Mouse (Mus musculus): ENCODE results near the gene Snapc4. TPM values are rescaled to one million over a fixed set of nuclear protein-coding genes. Genes with fewer than 3 reads are reported as not detected.
A peak's percentile ranks its signal among the peaks of the same experiment; 100 is the strongest.

Gene Snapc4
- polyA plus RNA-seq, 1 experiment from 2014 or later: 18.9 TPM

DNA sequence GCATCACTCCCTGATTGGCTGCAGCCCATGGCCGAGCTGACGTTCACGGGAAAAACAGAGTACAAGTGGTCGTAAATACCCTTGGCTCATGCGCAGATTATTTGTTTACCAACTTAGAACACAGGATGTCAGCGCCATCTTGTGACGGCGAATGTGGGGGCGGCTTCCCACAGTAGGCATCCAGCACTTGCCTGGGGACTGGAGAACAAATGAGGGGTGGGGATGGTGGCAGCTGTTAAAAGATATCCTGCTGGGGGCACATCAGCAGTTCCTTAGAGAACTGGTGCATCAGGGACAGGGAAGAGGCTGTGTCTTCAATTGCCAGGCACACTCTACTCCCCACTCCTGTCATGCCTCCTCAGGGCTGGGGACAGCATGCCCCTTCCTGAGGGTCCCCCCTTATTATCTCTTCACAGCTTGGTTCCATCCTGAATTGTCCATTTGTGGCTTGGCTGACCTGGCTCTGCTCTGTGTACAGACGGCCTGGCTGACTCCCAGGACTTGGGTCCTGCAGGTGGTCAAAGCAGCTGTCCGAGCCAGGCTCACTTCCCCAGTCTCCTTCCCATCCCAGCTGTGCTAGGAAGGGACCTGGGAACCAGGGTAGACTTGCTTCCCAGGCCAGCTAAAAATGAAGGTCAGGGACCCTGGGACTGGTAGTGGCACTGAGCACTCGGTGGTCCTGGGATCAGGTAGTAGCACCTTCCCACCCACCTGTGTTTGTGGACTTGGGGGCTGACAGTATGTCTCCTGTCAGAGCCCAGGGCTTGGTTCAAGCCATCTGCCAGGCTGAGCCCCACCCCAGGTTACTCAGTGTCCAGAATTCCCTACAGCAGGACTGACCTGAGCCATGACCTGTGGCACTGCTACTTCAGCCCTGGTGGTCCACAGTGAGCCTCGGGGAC lies 41.9 kb downstream of the Snapc4 start:
- H3K36me3 ChIP-seq: peaks cover 31% of the 10 kb centered on the region
- H3K27me3 ChIP-seq (replicated peaks): no peaks in the 10 kb centered on the region
- H3K4me1 ChIP-seq: peaks cover 53% of the 10 kb centered on the region
- H3K9me3 ChIP-seq: no peaks in the 10 kb centered on the region
- peak overlapping the region; percentile 54 for H3K9ac ChIP-seq
- WGBS: 76% methylated on average over 9 of the region's 13 CpGs
- H3K27ac ChIP-seq (replicated peaks): peak overlapping the region; percentile 33
- H3K4me2 ChIP-seq: no peak overlapping the region
- peak; percentile 29; the same call in 1 of the 2 replicates for ATAC-seq (ENCODE audit: extremely low read depth, insufficient number of reproducible peaks, low FRiP score, low TSS enrichment)
- no peak overlapping the region for H3K4me3 ChIP-seq

DNA sequence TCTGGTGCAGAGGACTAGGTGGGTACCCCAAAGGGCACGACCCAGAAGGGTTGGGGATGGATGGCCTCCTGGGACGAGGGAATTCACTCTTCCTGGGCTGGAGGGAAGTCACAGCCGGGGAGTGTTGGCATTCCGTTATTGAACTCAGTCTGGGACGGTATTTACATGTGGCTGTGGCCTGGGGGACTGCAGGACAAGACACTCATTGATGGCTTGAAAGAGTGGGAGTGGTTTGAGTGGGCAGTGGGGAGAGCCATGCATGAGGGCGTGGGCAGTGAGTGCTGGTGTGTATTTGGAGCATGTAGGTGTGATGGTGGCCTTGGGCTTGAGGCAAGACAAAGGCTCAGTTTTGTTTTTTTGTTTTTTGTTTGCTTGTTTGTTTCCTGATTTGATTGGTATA lies 49.8 kb downstream of the Snapc4 start:
- peaks cover 54% of the 10 kb centered on the region for H3K36me3 ChIP-seq
- peak overlapping the region; percentile 13; the same call in 1 of the 2 replicates for H3K4me2 ChIP-seq
- no peak for ATAC-seq (ENCODE audit: extremely low read depth, insufficient number of reproducible peaks, low FRiP score, low TSS enrichment)
- H3K4me3 ChIP-seq: no peak overlapping the region
- H3K4me1 ChIP-seq: peaks cover 23% of the 10 kb centered on the region
- peak overlapping the region; percentile 52 for H3K9ac ChIP-seq
- no peaks in the 10 kb centered on the region for H3K27me3 ChIP-seq (replicated peaks)
- no peaks in the 10 kb centered on the region for H3K9me3 ChIP-seq
- H3K27ac ChIP-seq (replicated peaks): peak overlapping the region; percentile 48; the same call in 1 of the 2 replicates
- WGBS: 69% methylated on average over 6 of the region's 6 CpGs

DNA sequence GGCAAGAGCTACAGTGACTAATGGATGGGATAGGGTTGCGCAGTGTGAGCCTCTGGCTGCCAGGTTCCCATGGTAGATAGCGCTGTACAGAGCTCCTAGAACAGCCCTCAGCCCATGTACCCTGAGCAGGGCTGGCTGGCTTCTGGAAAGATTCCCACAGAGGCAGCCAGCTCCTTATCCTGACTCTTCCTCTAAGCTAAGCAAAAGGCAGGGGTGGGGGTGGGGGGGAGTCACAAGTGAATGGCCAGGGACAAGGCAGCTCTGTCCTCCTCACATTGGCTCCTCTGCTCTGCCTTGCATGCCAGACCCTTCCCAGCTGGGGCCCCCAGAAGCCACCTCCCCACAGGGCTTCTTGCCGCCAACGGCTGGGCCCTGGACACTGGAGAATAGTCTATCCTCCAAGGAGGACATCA lies 50.4 kb downstream of the Snapc4 start:
- no peak overlapping the region for H3K4me3 ChIP-seq
- no peaks in the 10 kb centered on the region for H3K9me3 ChIP-seq
- peaks cover 60% of the 10 kb centered on the region for H3K36me3 ChIP-seq
- H3K9ac ChIP-seq: peak overlapping the region; percentile 52
- peaks cover 30% of the 10 kb centered on the region for H3K4me1 ChIP-seq
- peak overlapping the region; percentile 68 for H3K27ac ChIP-seq (replicated peaks)
- ATAC-seq (ENCODE audit: extremely low read depth, insufficient number of reproducible peaks, low FRiP score, low TSS enrichment): no peak
- 82% methylated on average over 4 of the region's 4 CpGs for WGBS
- no peaks in the 10 kb centered on the region for H3K27me3 ChIP-seq (replicated peaks)
- peak overlapping the region; percentile 13 for H3K4me2 ChIP-seq

- 41% methylated on average over 8 of the region's 8 CpGs for WGBS
- no peak overlapping the region for H3K9ac ChIP-seq
- H3K9me3 ChIP-seq: no peaks in the 10 kb centered on the region
- H3K36me3 ChIP-seq: peaks cover 67% of the 10 kb centered on the region
- H3K4me3 ChIP-seq: no peak overlapping the region
- no peak overlapping the region for H3K4me2 ChIP-seq
- H3K27ac ChIP-seq (replicated peaks): peak overlapping the region; percentile 68
- peaks cover 36% of the 10 kb centered on the region for H3K4me1 ChIP-seq
- no peaks in the 10 kb centered on the region for H3K27me3 ChIP-seq (replicated peaks)
- peak; percentile 44; the same call in 1 of the 2 replicates for ATAC-seq (ENCODE audit: extremely low read depth, insufficient number of reproducible peaks, low FRiP score, low TSS enrichment)
Measured at GRCm38 (mm10) chr2:26329402-26329801, 51.1 kb downstream of the Snapc4 start.

DNA sequence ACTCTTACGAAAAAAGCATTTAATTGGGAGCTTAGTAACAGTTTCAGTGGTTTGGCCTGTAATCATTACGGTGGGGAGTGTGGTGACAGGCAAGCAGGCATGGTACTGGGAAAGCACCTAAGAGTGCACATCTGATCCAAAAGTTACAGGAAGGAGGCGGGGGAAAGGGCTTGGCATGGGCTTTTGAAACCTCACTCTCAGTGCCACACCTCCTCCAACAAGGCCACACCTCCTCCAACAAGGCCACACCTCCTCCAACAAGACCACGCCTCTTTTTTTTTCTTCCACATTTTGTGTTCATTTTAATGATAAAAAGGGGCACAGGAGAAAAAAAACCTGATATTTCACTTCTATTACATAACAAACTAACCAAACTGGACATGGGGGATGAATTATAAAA lies 52.6 kb downstream of the Snapc4 start:
- H3K4me1 ChIP-seq: peaks cover 44% of the 10 kb centered on the region
- no peaks in the 10 kb centered on the region for H3K9me3 ChIP-seq
- no peak overlapping the region for H3K9ac ChIP-seq
- no peak for ATAC-seq (ENCODE audit: extremely low read depth, insufficient number of reproducible peaks, low FRiP score, low TSS enrichment)
- H3K36me3 ChIP-seq: peaks cover 82% of the 10 kb centered on the region
- H3K4me2 ChIP-seq: no peak overlapping the region
- WGBS: 86% methylated on average over 4 of the region's 4 CpGs
- no peak overlapping the region for H3K4me3 ChIP-seq
- H3K27me3 ChIP-seq (replicated peaks): no peaks in the 10 kb centered on the region
- H3K27ac ChIP-seq (replicated peaks): no peak overlapping the region

- Histone ChIP-seq H3K9me3 (no peaks in the 10 kb centered on the region), H3K36me3 (peaks cover 73% of the 10 kb centered on the region), H3K27ac (replicated peaks) (peak overlapping the region; percentile 56), H3K4me3 (no peak overlapping the region), H3K4me2 (no peak overlapping the region), H3K4me1 (peaks cover 61% of the 10 kb centered on the region), H3K27me3 (replicated peaks) (no peaks in the 10 kb centered on the region), H3K9ac (peak overlapping the region; percentile 33; the same call in 1 of the 2 replicates)
- 55% methylated on average over 15 of the region's 15 CpGs for WGBS
- peak; percentile 51; the same call in 1 of the 2 replicates for ATAC-seq (ENCODE audit: extremely low read depth, insufficient number of reproducible peaks, low FRiP score, low TSS enrichment)
Measured at GRCm38 (mm10) chr2:26325386-26326181, 54.9 kb downstream of the Snapc4 start.

DNA sequence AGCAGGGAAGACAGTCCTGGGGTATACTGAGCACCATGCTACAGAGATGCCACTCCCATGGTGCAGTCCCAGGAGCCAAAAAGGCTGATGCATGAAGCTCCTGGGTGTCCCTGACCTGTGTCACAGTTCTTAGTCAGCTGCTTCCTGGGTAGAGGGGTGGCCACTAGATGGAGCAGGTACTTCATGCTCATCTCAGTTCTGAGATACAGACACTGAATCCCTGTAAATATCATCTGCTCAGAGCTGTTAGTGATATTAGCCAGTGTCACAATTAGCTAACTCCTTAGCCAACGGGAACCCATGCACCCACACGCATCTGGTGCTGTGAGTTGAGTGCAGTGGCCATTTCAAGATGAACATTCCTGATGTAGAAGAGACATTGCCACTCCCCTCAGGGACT lies 55.5 kb downstream of the Snapc4 start:
- no peaks in the 10 kb centered on the region for H3K27me3 ChIP-seq (replicated peaks)
- no peak overlapping the region for H3K4me3 ChIP-seq
- no peaks in the 10 kb centered on the region for H3K9me3 ChIP-seq
- no peak for ATAC-seq (ENCODE audit: extremely low read depth, insufficient number of reproducible peaks, low FRiP score, low TSS enrichment)
- H3K36me3 ChIP-seq: peaks cover 70% of the 10 kb centered on the region
- peak overlapping the region; percentile 56 for H3K27ac ChIP-seq (replicated peaks)
- H3K4me2 ChIP-seq: no peak overlapping the region
- peak overlapping the region; percentile 33; the same call in 1 of the 2 replicates for H3K9ac ChIP-seq
- H3K4me1 ChIP-seq: peaks cover 61% of the 10 kb centered on the region
- 44% methylated on average over 2 of the region's 2 CpGs for WGBS

- Histone ChIP-seq H3K36me3 (peaks cover 64% of the 10 kb centered on the region), H3K4me2 (no peak overlapping the region), H3K27me3 (replicated peaks) (no peaks in the 10 kb centered on the region), H3K27ac (replicated peaks) (peak overlapping the region; percentile 42), H3K4me3 (no peak overlapping the region), H3K9me3 (no peaks in the 10 kb centered on the region), H3K9ac (peak overlapping the region; percentile 24; the same call in 1 of the 2 replicates), H3K4me1 (peaks cover 57% of the 10 kb centered on the region)
- WGBS: 73% methylated on average over 13 of the region's 13 CpGs
- ATAC-seq (ENCODE audit: extremely low read depth, insufficient number of reproducible peaks, low FRiP score, low TSS enrichment): no peak
Measured at GRCm38 (mm10) chr2:26323589-26324325, 56.7 kb downstream of the Snapc4 start.

GRCm38 (mm10) chr2:26320245-26321185 lies 59.9 kb downstream of the Snapc4 start:
- no peaks in the 10 kb centered on the region for H3K27me3 ChIP-seq (replicated peaks)
- 0 out of 2 replicates have a peak overlapping the region, but pooled peaks have one; percentile 28 for H3K9ac ChIP-seq
- 70% methylated on average over 14 of the region's 14 CpGs for WGBS
- ATAC-seq (ENCODE audit: extremely low read depth, insufficient number of reproducible peaks, low FRiP score, low TSS enrichment): no peak
- no peak overlapping the region for H3K4me3 ChIP-seq
- H3K4me1 ChIP-seq: peaks cover 79% of the 10 kb centered on the region
- H3K4me2 ChIP-seq: no peak overlapping the region
- H3K27ac ChIP-seq (replicated peaks): no peak overlapping the region
- H3K36me3 ChIP-seq: peaks cover 37% of the 10 kb centered on the region
- no peaks in the 10 kb centered on the region for H3K9me3 ChIP-seq
